Mouse (Mus musculus) layer of hippocampus, adult 8-10 months (tissue): Measurements from ENCODE around the gene Serpina5. TPM values are rescaled to one million over a fixed set of nuclear protein-coding genes. Genes with fewer than 3 reads are reported as not detected.

Experiments
- DNase-seq, 2 experiments: peaks; one replicate each; pipeline ENCODE4 v3.0.0; 2022; ENCODE audit warnings: low spot score in 2 of 2
- total RNA-seq, 4 experiments: library from RNA; stranded (reverse); gene quantifications; 2 replicates each; pipeline ENCODE4 v1.2.4; 2022

The Serpina5 gene
- total RNA-seq, 4 experiments from 2014 or later: not detected

DNA sequence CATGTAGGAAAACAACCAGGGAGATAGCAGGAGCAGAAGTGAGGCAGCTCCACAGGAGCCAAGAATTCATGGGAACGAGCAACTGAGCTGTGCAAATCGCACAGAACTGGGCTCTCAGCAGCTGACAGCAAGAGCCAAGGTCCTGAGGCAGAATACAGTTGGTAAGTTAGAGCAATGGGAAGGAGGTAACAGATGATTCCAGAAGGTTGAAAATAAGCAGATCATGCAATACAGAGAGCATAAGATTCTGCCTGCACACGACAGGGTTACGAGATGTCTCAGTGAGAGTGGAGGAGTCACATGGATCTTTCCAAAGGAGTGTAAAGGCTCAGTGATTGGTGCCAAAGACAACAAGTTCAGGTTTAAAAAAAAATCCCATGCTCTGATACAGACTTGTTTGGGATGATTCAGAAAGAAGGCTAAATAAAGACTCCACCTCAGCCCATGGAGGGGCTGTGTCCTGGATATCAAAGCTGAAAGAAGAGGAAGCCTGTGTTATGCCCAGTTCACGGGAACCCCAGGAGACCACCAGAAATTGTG lies 24.2 kb downstream of the Serpina5 start:
- DNase-seq: no peak

DNA sequence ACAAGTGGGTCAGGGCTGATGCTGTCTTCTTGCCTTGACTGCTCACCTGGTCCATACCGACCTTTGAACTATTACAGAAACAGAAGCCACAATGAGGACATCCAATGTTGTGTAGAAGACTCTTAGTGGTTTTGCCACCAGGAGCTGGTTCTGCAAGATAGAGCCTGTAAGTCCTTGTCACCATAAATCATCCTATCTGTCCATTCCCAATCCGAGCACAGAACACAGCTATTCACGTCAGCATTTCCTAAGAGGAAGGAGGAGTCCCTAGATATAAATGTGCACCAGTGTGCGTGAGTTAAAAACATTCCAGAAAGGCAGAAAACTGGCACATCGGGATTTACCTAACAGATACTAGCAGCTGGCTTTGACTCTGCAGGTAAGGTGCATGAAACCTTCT lies 26.8 kb downstream of the Serpina5 start, which contains the start of gene Serpina3b:
Gene Serpina3b (plus strand): TSS at position 301 of the 400 bp plus-strand sequence.
- DNase-seq: no peak

DNA sequence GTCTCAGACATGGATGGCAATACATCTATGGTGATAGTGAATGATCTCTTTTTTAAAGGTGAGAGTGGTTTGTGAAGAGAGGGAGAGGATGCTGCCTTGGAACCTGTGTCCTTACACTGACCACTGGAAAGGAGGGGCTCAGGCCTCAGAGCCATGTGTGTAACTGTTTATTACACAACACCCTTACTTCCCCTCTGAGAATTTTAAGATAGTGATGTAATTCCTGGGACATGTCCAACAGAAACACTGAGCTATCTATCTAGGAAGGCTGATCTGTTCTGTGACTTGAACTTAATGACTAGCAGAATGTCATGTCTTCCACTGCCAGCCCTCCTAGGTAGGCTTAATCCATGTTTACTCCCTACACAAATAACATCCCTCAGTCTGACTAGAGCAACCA lies 30.1 kb downstream of the Serpina5 start:
- DNase-seq: no peak

GRCm38 (mm10) chr12:104138216-104138615 lies 37.3 kb downstream of the Serpina5 start:
- DNase-seq: no peak

DNA sequence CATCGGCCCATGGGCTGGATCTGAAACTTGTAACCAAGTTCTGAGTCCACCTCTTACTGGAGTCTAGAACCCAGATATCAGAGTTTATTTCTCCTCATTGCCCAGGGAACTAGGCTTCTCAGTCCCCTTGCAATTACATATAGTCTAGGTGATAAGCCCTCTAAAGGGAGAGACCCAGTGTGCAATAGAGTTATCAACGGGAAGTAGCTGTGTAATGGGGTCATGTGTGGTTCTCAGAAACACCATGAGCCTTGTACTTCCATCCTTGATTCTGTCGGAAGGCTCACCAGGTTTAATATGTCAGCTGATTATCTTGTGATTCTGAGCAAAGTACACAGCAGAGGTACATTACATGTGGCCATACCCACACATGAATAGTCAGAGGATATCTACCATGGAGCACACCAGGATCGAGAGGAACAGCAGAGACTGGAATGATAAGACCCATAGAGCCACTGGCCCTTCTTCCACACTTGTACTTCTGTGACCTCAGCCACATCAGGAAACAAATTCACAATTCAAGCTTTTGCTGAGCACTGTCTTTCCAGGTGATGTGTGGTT lies 39.7 kb downstream of the Serpina5 start:
- no peak for DNase-seq

- no peak for DNase-seq
These were observed 40.6 kb downstream of the Serpina5 start for GRCm38 (mm10) chr12:104141506-104141905.

DNA sequence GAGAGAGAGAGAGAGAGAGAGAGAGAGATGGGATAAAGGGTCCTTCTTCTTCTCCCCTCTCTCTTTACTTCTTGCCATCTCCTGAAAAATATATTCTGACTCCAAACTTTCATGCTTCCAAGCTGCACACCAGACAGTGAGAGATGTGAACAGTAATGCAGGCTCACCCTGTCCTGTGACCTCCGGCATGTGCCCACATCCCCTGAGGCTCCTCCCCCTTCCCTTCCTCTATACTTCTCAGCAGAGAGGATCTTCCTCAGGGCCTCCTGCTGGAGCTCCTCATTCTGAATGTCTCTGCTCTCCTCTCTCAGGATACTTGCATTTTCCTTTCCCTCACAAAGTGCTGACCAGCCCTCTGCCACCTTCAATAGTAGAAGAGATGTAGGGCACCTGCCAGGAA lies 41.5 kb downstream of the Serpina5 start:
- DNase-seq: no peak

DNA sequence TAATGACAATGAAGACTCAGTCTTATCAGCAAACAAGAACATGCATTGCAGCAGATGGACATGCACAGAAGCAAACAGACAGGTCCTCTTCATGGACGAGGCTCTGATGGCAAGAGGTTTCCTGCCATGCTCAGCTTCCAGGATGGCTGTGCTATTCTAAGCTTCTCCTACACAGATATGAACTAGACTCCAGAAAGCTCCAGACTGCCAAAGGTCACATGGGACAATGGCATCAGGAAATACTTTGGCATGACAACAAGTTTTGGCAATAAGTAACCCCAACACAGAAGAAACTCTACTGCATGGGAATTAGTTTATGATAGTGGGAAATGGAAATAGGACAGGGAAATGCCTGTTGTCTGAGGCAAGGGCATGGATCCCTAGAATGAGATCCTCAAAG lies 42.4 kb downstream of the Serpina5 start:
- no peak for DNase-seq

- no peak for DNase-seq
These were observed 44.7 kb downstream of the Serpina5 start for GRCm38 (mm10) chr12:104145571-104145970.

- DNase-seq: peak; percentile 8 to 25
These were observed 51.1 kb downstream of the Serpina5 start for GRCm38 (mm10) chr12:104151989-104152388.

- no peak for DNase-seq
These were observed 52.2 kb downstream of the Serpina5 start for GRCm38 (mm10) chr12:104153041-104153645.

- no peak for DNase-seq
These were observed 52.7 kb downstream of the Serpina5 start, which contains the start of gene Serpina3c for GRCm38 (mm10) chr12:104153656-104154055. Serpina3c (minus strand) TSS chr12:104153870.

Other genes starting within 250 kb of the Serpina5 start
- not detected for gene Serpina1a, start 237.6 kb upstream of the Serpina5 start, total RNA-seq
- not detected for gene Serpina1c, start 196.2 kb upstream of the Serpina5 start, total RNA-seq
- gene Serpina1e, start 142.1 kb upstream of the Serpina5 start, total RNA-seq: under 1 TPM in 1 of 4 experiments, not detected in 3; 0.34 TPM
- gene Serpina11, start 111.2 kb upstream of the Serpina5 start, total RNA-seq: not detected
- under 1 TPM; 0.10 to 0.32 (median 0.14) TPM for gene Serpina9, start 87.4 kb upstream of the Serpina5 start, total RNA-seq
- gene Serpina12, start 56.7 kb upstream of the Serpina5 start, total RNA-seq: not detected
- gene Serpina3a, start 11.6 kb downstream of the Serpina5 start, total RNA-seq: not detected
- gene Serpina3b, start 26.9 kb downstream of the Serpina5 start, total RNA-seq: not detected
- under 1 TPM; 0.20 to 0.59 (median 0.37) TPM for gene Serpina3c, start 52.8 kb downstream of the Serpina5 start, total RNA-seq
- under 1 TPM in 1 of 4 experiments, not detected in 3; 0.34 TPM for gene Serpina3f, start 113.4 kb downstream of the Serpina5 start, total RNA-seq
- gene Serpina3g, start 135.1 kb downstream of the Serpina5 start, total RNA-seq: 1 to 10 TPM; 1.9 to 3.1 (median 2.4) TPM
- 1 to 10 TPM; 1.2 to 2.3 (median 1.7) TPM for gene Serpina3i, start 162.0 kb downstream of the Serpina5 start, total RNA-seq
- gene Serpina3j, start 213.4 kb downstream of the Serpina5 start, total RNA-seq: not detected
- gene Serpina3k, start 237.4 kb downstream of the Serpina5 start, total RNA-seq: not detected
- 1 to 10 TPM in 1 of 4 experiments, under 1 TPM in 2, not detected in 1; 0.83 to 1.3 (median 0.97) TPM for gene Serpina3m, start 237.4 kb downstream of the Serpina5 start, total RNA-seq